Mouse (Mus musculus): ENCODE measurements at regions not wholly inside any gene's neighbourhood (a gene's known extent, or its start where the extent isn't known, plus 50 kb on each side); places are given as distances from the start of the nearest gene placed in this dataset.

GRCm38 (mm10) chr7:68833977-68834791 lies 85.1 kb upstream of the Arrdc4 start:
- no peak overlapping the region for H3K9ac ChIP-seq (ENCODE audit: low read depth, low read length)
- H3K9me3 ChIP-seq (ENCODE audit: control insufficient read depth) = no peaks in the 10 kb centered on the region
- no peak for ATAC-seq
- no peak overlapping the region for H3K27ac ChIP-seq (ENCODE audit: low read depth, low read length)
- H3K36me3 ChIP-seq (ENCODE audit: control insufficient read depth, insufficient read depth) = no peaks in the 10 kb centered on the region
- TF ChIP-seq CTCF (IDR thresholded peaks at IDR 0.05; ENCODE audit: low read depth) = peak; percentile 85
- H3K4me1 ChIP-seq (replicated peaks; ENCODE audit: control insufficient read depth, insufficient read depth, low read length) = no peaks in the 10 kb centered on the region
- H3K4me3 ChIP-seq (ENCODE audit: low read depth, low read length) = no peak overlapping the region
- no peaks in the 10 kb centered on the region for H3K27me3 ChIP-seq (replicated peaks; ENCODE audit: control insufficient read depth, insufficient read depth, low read length)
- H3K4me2 ChIP-seq (replicated peaks; ENCODE audit: low read depth) = no peak overlapping the region
- 47% methylated on average over 10 of the region's 10 CpGs for WGBS

GRCm38 (mm10) chr7:68833517-68833916 lies 84.5 kb upstream of the Arrdc4 start:
- Histone ChIP-seq H3K4me3 (ENCODE audit: low read depth, low read length) (no peak overlapping the region), H3K27me3 (replicated peaks; ENCODE audit: control insufficient read depth, insufficient read depth, low read length) (no peaks in the 10 kb centered on the region), H3K4me1 (replicated peaks; ENCODE audit: control insufficient read depth, insufficient read depth, low read length) (no peaks in the 10 kb centered on the region), H3K4me2 (replicated peaks; ENCODE audit: low read depth) (no peak overlapping the region), H3K27ac (ENCODE audit: low read depth, low read length) (no peak overlapping the region), H3K9ac (ENCODE audit: low read depth, low read length) (no peak overlapping the region), H3K36me3 (ENCODE audit: control insufficient read depth, insufficient read depth) (no peaks in the 10 kb centered on the region), H3K9me3 (ENCODE audit: control insufficient read depth) (no peaks in the 10 kb centered on the region)
- 82% methylated on average over 7 of the region's 7 CpGs for WGBS
- ATAC-seq = no peak
- no peak for TF ChIP-seq CTCF (IDR thresholded peaks at IDR 0.05; ENCODE audit: low read depth)

GRCm38 (mm10) chr7:68829861-68830260 lies 80.8 kb upstream of the Arrdc4 start:
- Histone ChIP-seq H3K27ac (ENCODE audit: low read depth, low read length) (no peak overlapping the region), H3K36me3 (ENCODE audit: control insufficient read depth, insufficient read depth) (no peaks in the 10 kb centered on the region), H3K9ac (ENCODE audit: low read depth, low read length) (no peak overlapping the region), H3K4me3 (ENCODE audit: low read depth, low read length) (no peak overlapping the region), H3K4me1 (replicated peaks; ENCODE audit: control insufficient read depth, insufficient read depth, low read length) (no peaks in the 10 kb centered on the region), H3K9me3 (ENCODE audit: control insufficient read depth) (no peaks in the 10 kb centered on the region), H3K4me2 (replicated peaks; ENCODE audit: low read depth) (no peak overlapping the region), H3K27me3 (replicated peaks; ENCODE audit: control insufficient read depth, insufficient read depth, low read length) (no peaks in the 10 kb centered on the region)
- WGBS = 16% methylated on average over 8 of the region's 8 CpGs
- peak; percentile 91 for TF ChIP-seq CTCF (IDR thresholded peaks at IDR 0.05; ENCODE audit: low read depth)
- peak; percentile 56; the same call in 1 of the 2 replicates for ATAC-seq

GRCm38 (mm10) chr7:68824399-68824798 lies 75.4 kb upstream of the Arrdc4 start:
- Histone ChIP-seq H3K4me1 (replicated peaks; ENCODE audit: control insufficient read depth, insufficient read depth, low read length) (no peaks in the 10 kb centered on the region), H3K27ac (ENCODE audit: low read depth, low read length) (no peak overlapping the region), H3K4me2 (replicated peaks; ENCODE audit: low read depth) (no peak overlapping the region), H3K36me3 (ENCODE audit: control insufficient read depth, insufficient read depth) (no peaks in the 10 kb centered on the region), H3K9me3 (ENCODE audit: control insufficient read depth) (no peaks in the 10 kb centered on the region), H3K9ac (ENCODE audit: low read depth, low read length) (no peak overlapping the region), H3K4me3 (ENCODE audit: low read depth, low read length) (no peak overlapping the region), H3K27me3 (replicated peaks; ENCODE audit: control insufficient read depth, insufficient read depth, low read length) (no peaks in the 10 kb centered on the region)
- 61% methylated on average over 2 of the region's 2 CpGs for WGBS
- ATAC-seq = no peak
- no peak for TF ChIP-seq CTCF (IDR thresholded peaks at IDR 0.05; ENCODE audit: low read depth)

- no peak overlapping the region for H3K4me3 ChIP-seq (ENCODE audit: low read depth, low read length)
- no peak for TF ChIP-seq CTCF (IDR thresholded peaks at IDR 0.05; ENCODE audit: low read depth)
- no peak overlapping the region for H3K27ac ChIP-seq (ENCODE audit: low read depth, low read length)
- no peak for ATAC-seq
- no peak overlapping the region for H3K4me2 ChIP-seq (replicated peaks; ENCODE audit: low read depth)
- WGBS = 70% methylated on average over 2 of the region's 2 CpGs
- H3K9me3 ChIP-seq (ENCODE audit: control insufficient read depth) = no peaks in the 10 kb centered on the region
- H3K27me3 ChIP-seq (replicated peaks; ENCODE audit: control insufficient read depth, insufficient read depth, low read length) = no peaks in the 10 kb centered on the region
- H3K9ac ChIP-seq (ENCODE audit: low read depth, low read length) = no peak overlapping the region
- no peaks in the 10 kb centered on the region for H3K36me3 ChIP-seq (ENCODE audit: control insufficient read depth, insufficient read depth)
- no peaks in the 10 kb centered on the region for H3K4me1 ChIP-seq (replicated peaks; ENCODE audit: control insufficient read depth, insufficient read depth, low read length)
These were observed 74.6 kb upstream of the Arrdc4 start for GRCm38 (mm10) chr7:68823646-68824045.

GRCm38 (mm10) chr7:68823189-68823588 lies 74.1 kb upstream of the Arrdc4 start:
- H3K9me3 ChIP-seq (ENCODE audit: control insufficient read depth) = no peaks in the 10 kb centered on the region
- WGBS = 4% methylated on average over 7 of the region's 7 CpGs
- H3K9ac ChIP-seq (ENCODE audit: low read depth, low read length) = no peak overlapping the region
- no peaks in the 10 kb centered on the region for H3K36me3 ChIP-seq (ENCODE audit: control insufficient read depth, insufficient read depth)
- peak; percentile 98 for TF ChIP-seq CTCF (IDR thresholded peaks at IDR 0.05; ENCODE audit: low read depth)
- peak; percentile 71 for ATAC-seq
- no peak overlapping the region for H3K27ac ChIP-seq (ENCODE audit: low read depth, low read length)
- H3K27me3 ChIP-seq (replicated peaks; ENCODE audit: control insufficient read depth, insufficient read depth, low read length) = no peaks in the 10 kb centered on the region
- H3K4me2 ChIP-seq (replicated peaks; ENCODE audit: low read depth) = no peak overlapping the region
- no peaks in the 10 kb centered on the region for H3K4me1 ChIP-seq (replicated peaks; ENCODE audit: control insufficient read depth, insufficient read depth, low read length)
- H3K4me3 ChIP-seq (ENCODE audit: low read depth, low read length) = no peak overlapping the region

Data from intestine, postnatal 0 days (tissue).